Mouse (Mus musculus) B cell, adult (primary cell): ENCODE results near the gene Neu1. TPM values are rescaled to one million over a fixed set of nuclear protein-coding genes. Genes with fewer than 3 reads are reported as not detected.

ENCODE experiments used
- total RNA-seq: library from RNA; stranded (reverse); gene quantifications from 4 replicates; pipeline ENCODE4 v1.2.4, GENCODE M21; 2023; ENCODE audit not compliant: inconsistent age

The Neu1 gene
- 94.9 to 102 TPM (median 98.6 TPM) in 4 replicates for total RNA-seq

DNA sequence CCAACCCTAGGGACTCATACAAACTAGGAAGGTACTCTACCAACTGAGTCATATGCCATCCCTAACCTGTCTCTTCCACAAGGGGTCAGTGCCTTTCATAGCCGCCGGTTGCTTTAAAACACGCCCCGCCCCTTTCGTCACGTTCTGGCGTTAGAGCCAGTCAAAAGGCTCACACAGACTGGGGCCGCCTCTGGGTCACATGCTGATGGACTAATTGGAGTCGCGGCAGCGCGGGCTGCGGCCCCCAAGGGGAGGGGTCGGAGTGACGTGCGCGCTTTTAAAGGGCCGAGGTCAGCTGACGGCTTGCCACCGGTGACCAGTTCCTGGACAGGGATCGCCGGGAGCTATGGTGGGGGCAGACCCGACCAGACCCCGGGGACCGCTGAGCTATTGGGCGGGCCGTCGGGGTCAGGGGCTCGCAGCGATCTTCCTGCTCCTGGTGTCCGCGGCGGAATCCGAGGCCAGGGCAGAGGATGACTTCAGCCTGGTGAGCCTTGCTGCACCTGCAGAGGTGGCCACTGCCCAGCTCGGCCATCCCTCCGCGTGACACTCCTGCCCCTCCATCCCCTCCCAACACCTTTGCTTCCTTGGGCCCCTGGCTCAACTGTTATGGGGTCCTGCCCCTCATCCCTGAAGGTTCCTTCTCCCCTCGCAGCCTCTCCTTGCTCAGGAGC is at the start of gene Neu1:
Neu1 (plus strand) TSS at position 193 of the 674 bp plus-strand sequence.

DNA sequence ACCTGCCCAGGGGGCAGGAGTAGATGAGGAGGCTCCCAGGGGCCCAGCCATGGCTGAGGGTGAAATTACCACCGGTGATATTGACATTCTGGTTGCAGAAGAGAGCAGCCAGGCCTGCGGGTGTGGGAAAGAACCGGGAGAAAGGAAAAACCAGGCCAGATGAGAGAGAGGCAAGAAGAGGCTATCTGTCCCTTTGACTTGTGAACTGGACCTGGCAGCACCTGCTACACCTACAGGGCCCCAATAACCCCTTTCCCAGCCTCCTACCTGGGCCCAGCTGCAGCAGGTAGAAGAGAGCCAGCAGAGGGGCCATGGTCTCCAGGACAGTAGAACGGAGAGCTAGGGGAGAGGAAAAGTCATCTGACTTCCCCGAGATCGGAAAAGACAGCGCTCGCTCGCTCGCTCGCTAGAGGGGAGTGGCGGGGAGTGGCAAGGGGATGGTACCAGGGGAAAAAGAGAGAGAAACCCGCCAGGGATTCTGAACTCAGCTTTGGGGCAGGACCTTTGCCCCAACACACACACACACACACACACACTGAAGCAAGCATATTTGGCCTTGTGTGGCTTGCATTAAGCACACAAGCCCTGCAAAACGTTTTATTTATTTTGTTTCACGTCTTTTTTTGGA is 49.3 kb upstream of the Neu1 start, which contains the start of gene Gm20547:
Gm20547 (minus strand) TSS at position 360 of the 628 bp plus-strand sequence.

DNA sequence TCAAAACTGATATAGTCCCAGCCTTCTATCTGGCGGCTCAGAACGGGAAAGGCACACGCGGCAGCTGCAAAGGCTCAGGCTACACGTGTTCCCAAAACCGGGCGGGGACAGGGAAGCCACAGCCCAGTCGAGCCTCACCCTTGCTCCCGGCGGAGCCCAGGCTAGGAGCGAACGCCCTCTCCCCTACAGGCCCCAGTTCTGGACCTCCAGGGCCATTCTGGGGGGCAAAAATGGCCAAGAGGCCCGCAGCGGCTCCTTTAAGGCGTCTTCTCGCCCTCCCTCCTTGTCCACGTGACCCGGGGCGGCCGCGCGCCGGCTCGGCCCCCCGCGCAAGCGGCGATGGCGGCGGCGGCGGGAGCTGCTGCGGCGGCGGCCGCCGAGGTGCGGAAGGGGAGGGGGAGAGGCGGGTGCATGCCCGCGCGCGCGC is 32.9 kb upstream of the Neu1 start, which contains the start of the genes C2 and Ehmt2:
C2 (minus strand) TSS at position 106 of the 427 bp plus-strand sequence.
Ehmt2 (plus strand) TSS at position 310 of the 427 bp plus-strand sequence.

DNA sequence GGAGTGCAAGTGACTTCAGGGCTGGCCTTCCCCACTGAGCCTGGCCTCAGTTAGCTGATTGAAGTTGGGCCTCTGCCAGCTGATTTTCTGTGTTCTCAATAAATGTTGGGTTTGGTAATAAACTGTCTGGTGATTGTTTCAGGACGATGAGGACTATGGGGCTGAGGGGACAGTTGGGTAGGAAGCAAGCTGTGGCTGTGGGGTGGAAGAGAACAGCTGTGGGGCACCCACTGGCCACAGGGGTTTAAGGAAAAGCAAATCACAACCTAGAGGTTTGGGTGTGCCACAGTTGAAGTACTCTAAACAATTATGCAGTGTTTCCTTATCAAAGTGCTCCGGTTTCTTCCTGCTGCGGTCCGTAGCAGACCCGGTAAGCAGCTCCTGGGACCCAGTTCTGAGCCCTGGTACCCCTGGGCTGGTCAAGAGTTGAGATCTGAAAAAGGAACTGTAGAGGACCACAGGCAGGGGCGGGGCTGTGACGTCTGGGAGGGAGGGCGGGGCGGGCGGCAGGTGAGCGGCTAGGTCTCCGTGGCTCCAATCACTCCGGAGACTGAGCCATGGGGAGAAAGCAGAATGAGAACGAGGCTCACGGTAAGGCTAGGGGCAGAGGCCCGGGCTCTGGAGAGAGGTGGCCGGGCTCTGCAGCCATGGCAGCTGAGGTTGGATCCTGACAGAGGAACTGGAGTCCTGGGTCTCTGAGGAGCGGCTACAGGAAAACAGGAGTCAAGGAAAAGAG is 17.0 kb upstream of the Neu1 start, which contains the start of gene Slc44a4:
Slc44a4 (plus strand) TSS at position 537 of the 736 bp plus-strand sequence.

DNA sequence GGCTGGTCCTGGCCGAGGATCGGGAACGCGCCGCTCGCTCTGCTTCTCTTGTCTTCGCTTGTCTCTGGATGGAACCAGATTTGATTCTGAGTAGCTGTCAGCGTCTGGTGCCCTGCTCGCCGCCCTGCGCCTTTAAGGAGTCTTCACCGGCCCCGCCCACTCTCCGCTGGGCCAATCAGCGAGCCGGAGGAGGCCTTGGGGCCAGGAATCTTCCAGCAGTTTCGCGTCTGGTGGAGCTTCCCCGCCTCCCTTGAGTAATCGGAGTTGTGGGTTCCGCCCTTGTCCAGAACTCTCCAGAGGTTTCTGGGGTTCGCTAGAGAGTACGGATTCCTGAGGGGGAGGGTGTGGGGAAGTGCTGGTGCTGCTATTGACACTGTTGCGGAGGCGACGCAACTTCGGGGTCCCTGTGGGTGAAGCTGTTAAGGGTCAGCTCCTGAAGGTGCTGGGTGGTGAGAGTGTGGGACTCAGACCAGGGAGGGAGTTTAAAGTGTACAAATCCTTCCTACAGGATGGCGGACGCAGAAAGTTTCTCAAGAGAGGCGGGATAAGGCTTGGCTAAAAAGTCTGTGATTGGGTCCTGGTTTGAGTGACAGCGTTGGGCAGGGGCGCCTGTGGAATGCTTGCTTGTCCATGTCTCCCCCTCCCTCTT is 28.2 kb downstream of the Neu1 start, which contains the start of gene Hspa1b:
Hspa1b (minus strand) TSS at position 109 of the 649 bp plus-strand sequence.

DNA sequence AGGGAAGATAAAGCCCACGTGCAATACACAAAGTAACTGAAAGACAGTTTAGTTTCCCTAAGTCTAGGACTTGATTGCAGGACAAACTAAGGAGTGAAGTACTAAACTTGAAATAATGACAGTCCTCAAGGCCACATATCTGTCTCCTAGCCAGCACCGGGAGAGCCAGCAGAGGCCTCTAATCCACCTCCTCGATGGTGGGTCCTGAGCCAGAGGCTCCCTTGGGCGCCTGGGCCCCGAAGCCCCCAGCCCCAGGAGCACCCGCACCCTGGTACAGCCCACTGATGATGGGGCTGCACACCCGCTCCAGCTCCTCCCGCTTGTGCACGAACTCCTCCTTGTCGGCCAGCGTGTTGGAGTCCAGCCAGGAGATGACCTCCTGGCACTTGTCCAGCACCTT is 38.8 kb downstream of the Neu1 start, which contains the start of gene Gm20481:
Gm20481 (plus strand) TSS at position 91 of the 400 bp plus-strand sequence.

DNA sequence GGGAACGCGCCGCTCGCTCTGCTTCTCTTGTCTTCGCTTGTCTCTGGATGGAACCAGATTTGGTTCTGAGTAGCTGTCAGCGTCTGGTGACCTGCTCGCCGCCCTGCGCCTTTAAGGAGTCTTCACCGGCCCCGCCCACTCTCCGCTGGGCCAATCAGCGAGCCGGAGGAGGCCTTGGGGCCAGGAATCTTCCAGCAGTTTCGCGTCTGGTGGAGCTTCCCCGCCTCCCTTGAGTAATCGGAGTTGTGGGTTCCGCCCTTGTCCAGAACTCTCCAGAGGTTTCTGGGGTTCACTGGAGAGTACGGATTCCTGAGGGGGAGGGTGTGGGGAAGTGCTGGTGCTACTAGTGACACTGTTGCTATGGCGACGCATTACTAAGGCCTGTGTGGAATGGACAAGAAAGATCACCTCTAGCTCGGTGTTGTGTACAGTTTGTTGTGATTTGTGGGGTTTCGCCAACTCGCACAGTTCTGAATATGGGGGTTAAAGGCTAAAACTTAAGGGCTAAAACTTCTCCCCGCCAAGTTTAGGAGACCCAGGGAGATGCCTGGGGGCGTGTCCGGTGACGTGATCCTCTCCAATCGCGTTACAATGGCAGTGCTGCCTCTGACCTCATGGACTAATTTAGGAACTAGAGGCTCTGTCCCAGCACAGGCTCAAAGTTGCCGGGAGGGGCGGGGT is 41.2 kb downstream of the Neu1 start, which contains the start of the genes Hspa1a and Hspa1l:
Hspa1a (minus strand) TSS at position 88 of the 681 bp plus-strand sequence.
Hspa1l (plus strand) TSS at position 635 of the 681 bp plus-strand sequence.

DNA sequence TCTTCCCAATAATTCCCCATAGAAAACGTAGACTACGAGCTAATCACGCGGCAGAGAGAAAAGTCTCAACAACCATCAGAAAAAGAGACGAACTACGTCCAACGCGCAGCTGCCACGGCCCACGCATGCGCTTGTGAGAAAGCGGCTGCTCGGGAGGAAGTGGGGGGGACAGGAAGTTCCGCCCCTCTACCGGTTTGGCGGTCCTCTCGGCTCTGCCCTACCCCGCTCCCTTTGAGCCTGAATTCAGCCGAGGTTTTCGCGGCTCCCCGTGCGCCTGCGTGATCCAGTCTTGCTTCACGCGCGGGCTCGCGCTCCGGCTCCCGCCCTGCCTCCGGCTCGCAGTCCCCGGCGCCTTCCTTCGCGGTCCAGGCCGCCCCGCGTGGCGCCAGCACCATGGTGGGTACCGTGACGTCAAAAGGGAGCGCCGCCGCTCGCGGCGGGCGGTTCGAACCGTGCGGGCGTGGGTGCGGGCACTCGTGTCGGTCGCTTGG is 50.7 kb downstream of the Neu1 start, which contains the start of gene Lsm2:
Lsm2 (plus strand) TSS at position 173 of the 491 bp plus-strand sequence.

Other genes starting within 250 kb of the Neu1 start
- 1.8 to 3.2 TPM (median 2.4 TPM) in 4 replicates for gene C4b, start 187.4 kb upstream of the Neu1 start, total RNA-seq
- gene Cyp21a1, start 126.7 kb upstream of the Neu1 start, total RNA-seq: not detected in 4 replicates
- 60.8 to 71.7 TPM (median 69.2 TPM) in 4 replicates for gene Stk19, start 94.3 kb upstream of the Neu1 start, total RNA-seq
- gene Dxo, start 94.2 kb upstream of the Neu1 start, total RNA-seq: 75.3 to 85.7 TPM (median 83.7 TPM) in 4 replicates
- 102 to 123 TPM (median 110 TPM) in 4 replicates for gene Skiv2l, start 81.0 kb upstream of the Neu1 start, total RNA-seq
- 33.5 to 41.3 TPM (median 38.0 TPM) in 4 replicates for gene Nelfe, start 80.9 kb upstream of the Neu1 start, total RNA-seq
- gene Cfb, start 68.7 kb upstream of the Neu1 start, total RNA-seq: 0.54 TPM in 1 of 4 replicates, not detected in the others
- 11.1 to 11.4 TPM (median 11.2 TPM) in 4 replicates for gene Zbtb12, start 51.8 kb upstream of the Neu1 start, total RNA-seq
- gene Gm20547, start 49.2 kb upstream of the Neu1 start, total RNA-seq: 0.27 TPM in 1 of 4 replicates, not detected in the others
- gene C2, start 33.0 kb upstream of the Neu1 start, total RNA-seq: 1.8 to 3.4 TPM (median 2.8 TPM) in 4 replicates
- gene Ehmt2, start 32.8 kb upstream of the Neu1 start, total RNA-seq: 152 to 164 TPM (median 157 TPM) in 4 replicates
- gene Slc44a4, start 16.8 kb upstream of the Neu1 start, total RNA-seq: not detected in 4 replicates
- 17.8 to 62.2 TPM (median 28.7 TPM) in 4 replicates for gene Hspa1b, start 28.0 kb downstream of the Neu1 start, total RNA-seq
- gene Gm20481, start 38.7 kb downstream of the Neu1 start, total RNA-seq: not detected in 4 replicates
- gene Hspa1a, start 40.9 kb downstream of the Neu1 start, total RNA-seq: 10.4 to 29.3 TPM (median 20.1 TPM) in 4 replicates
- gene Hspa1l, start 41.5 kb downstream of the Neu1 start, total RNA-seq: 0.21 to 0.38 TPM in 2 of 4 replicates, not detected in the others
- gene Lsm2, start 50.6 kb downstream of the Neu1 start, total RNA-seq: 30.0 to 37.2 TPM (median 32.0 TPM) in 4 replicates
- gene Vars, start 69.7 kb downstream of the Neu1 start, total RNA-seq: 269 to 300 TPM (median 290 TPM) in 4 replicates
- 0.16 to 0.54 TPM (median 0.25 TPM) in 4 replicates for gene Vwa7, start 85.3 kb downstream of the Neu1 start, total RNA-seq
- 3.4 to 6.4 TPM (median 4.6 TPM) in 4 replicates for gene Sapcd1, start 96.8 kb downstream of the Neu1 start, total RNA-seq
- 6.1 to 10.5 TPM (median 9.2 TPM) in 4 replicates for gene Msh5, start 115.5 kb downstream of the Neu1 start, total RNA-seq
- gene Clic1, start 118.7 kb downstream of the Neu1 start, total RNA-seq: 196 to 218 TPM (median 210 TPM) in 4 replicates
- gene Ddah2, start 127.8 kb downstream of the Neu1 start, total RNA-seq: 2.6 to 4.8 TPM (median 4.2 TPM) in 4 replicates
- gene Ly6g6c, start 134.1 kb downstream of the Neu1 start, total RNA-seq: not detected in 4 replicates
- gene Mpig6b, start 134.9 kb downstream of the Neu1 start, total RNA-seq: 0.45 TPM in 1 of 4 replicates, not detected in the others
- gene Ly6g6e, start 145.6 kb downstream of the Neu1 start, total RNA-seq: not detected in 4 replicates
- not detected in 4 replicates for gene Ly6g6d, start 146.8 kb downstream of the Neu1 start, total RNA-seq
- not detected in 4 replicates for gene Ly6g6f, start 154.4 kb downstream of the Neu1 start, total RNA-seq
- gene Abhd16a, start 158.0 kb downstream of the Neu1 start, total RNA-seq: 76.3 to 80.8 TPM (median 77.2 TPM) in 4 replicates
- not detected in 4 replicates for gene Ly6g5c, start 177.0 kb downstream of the Neu1 start, total RNA-seq
- 0.93 to 1.6 TPM (median 1.2 TPM) in 4 replicates for gene Ly6g5b, start 184.2 kb downstream of the Neu1 start, total RNA-seq
- 24.7 to 31.8 TPM (median 30.3 TPM) in 4 replicates for gene Gpank1, start 190.2 kb downstream of the Neu1 start, total RNA-seq
- 121 to 143 TPM (median 135 TPM) in 4 replicates for gene Csnk2b, start 190.8 kb downstream of the Neu1 start, total RNA-seq
- 10.6 to 19.4 TPM (median 13.7 TPM) in 4 replicates for gene D17H6S53E, start 195.1 kb downstream of the Neu1 start, total RNA-seq
- gene Apom, start 200.8 kb downstream of the Neu1 start, total RNA-seq: 0.51 to 2.8 TPM (median 0.69 TPM) in 3 of 4 replicates, not detected in the other
- 446 to 480 TPM (median 464 TPM) in 4 replicates for gene Bag6, start 203.9 kb downstream of the Neu1 start, total RNA-seq
- 328 to 347 TPM (median 341 TPM) in 4 replicates for gene Prrc2a, start 233.6 kb downstream of the Neu1 start, total RNA-seq
- gene Aif1, start 244.8 kb downstream of the Neu1 start, total RNA-seq: 4.4 to 9.9 TPM (median 8.0 TPM) in 4 replicates